Mouse (Mus musculus) midbrain, embryonic 12.5 days (tissue): ENCODE measurements around the gene 2900011O08Rik. TPM values are rescaled to one million over a fixed set of nuclear protein-coding genes. Genes with fewer than 3 reads are reported as not detected.

Experiments
- ATAC-seq: fragments of 200-750 bp; cut with Nextera tagmentation; 2 replicates; pipeline ENCODE4 v1.8.0; 2017; ENCODE audit warnings: low read depth, moderate TSS enrichment, moderate library complexity; ENCODE audit not compliant: low FRiP score
- H3K27ac ChIP-seq: fragments of 300-500 bp; sonication (generic); replicated peaks from 2 replicates; pipeline ENCODE4 v1.5.1; 2016; ENCODE audit warnings: mild to moderate bottlenecking
- H3K27me3 ChIP-seq: fragments of 300-500 bp; sonication (generic); 2 replicates; pipeline ENCODE4 v1.6.1; 2016; ENCODE audit warnings: mild to moderate bottlenecking
- H3K36me3 ChIP-seq: fragments of 300-500 bp; sonication (generic); 2 replicates; pipeline ENCODE4 v1.6.1; 2016
- H3K4me1 ChIP-seq: fragments of 300-500 bp; sonication (generic); 2 replicates; pipeline ENCODE4 v1.6.1; 2016
- H3K4me2 ChIP-seq: fragments of 300-500 bp; sonication (generic); replicated peaks from 2 replicates; pipeline ENCODE4 v1.6.1; 2016; ENCODE audit warnings: mild to moderate bottlenecking, moderate library complexity
- H3K4me3 ChIP-seq: fragments of 300-500 bp; sonication (generic); 2 replicates; pipeline ENCODE4 v1.5.1; 2016; ENCODE audit warnings: mild to moderate bottlenecking
- H3K9ac ChIP-seq: fragments of 300-500 bp; sonication (generic); replicated peaks from 2 replicates; pipeline ENCODE4 v1.6.1; 2016; ENCODE audit warnings: mild to moderate bottlenecking, moderate library complexity
- H3K9me3 ChIP-seq: fragments of 300-500 bp; sonication (generic); 2 replicates; pipeline ENCODE4 v1.6.1; 2016; ENCODE audit warnings: mild to moderate bottlenecking
- WGBS: fragments of 180-500 bp; shearing (Covaris S2); methylation state at CpG from one replicate; pipeline ENCODE4 v1.1.7; 2016; 5-methylcytosine and 5-hydroxymethylcytosine counted together
- polyA plus RNA-seq: library from polyadenylated mRNA; unstranded; fragments of >200 nt; fragmentation: Nextera tagmentation; extraction: Ambion mirVana; gene quantifications from 2 replicates; pipeline ENCODE4 v1.2.1, GENCODE M21; 2016

2900011O08Rik gene
- polyA plus RNA-seq, 1 experiment from 2014 or later: 40.8 TPM

GRCm38 (mm10) chr16:14088249-14088648, 101.8 kb downstream of the 2900011O08Rik start:
- 78% methylated on average over 3 of the region's 3 CpGs for WGBS
- Histone ChIP-seq H3K27me3 (no peaks in the 10 kb centered on the region), H3K4me1 (no peaks in the 10 kb centered on the region), H3K27ac (no peak overlapping the region), H3K36me3 (0 out of 2 replicates have a peak, but pooled peaks cover 4% of the 10 kb centered on the region), H3K4me3 (no peak overlapping the region), H3K9ac (no peak overlapping the region), H3K9me3 (no peaks in the 10 kb centered on the region), H3K4me2 (no peak overlapping the region)
- no peak for ATAC-seq

- WGBS: 93% methylated on average over 3 of the region's 3 CpGs
Measured at GRCm38 (mm10) chr16:14089296-14089695, 102.9 kb downstream of the 2900011O08Rik start.

GRCm38 (mm10) chr16:14091771-14092170, 105.4 kb downstream of the 2900011O08Rik start:
- Histone ChIP-seq H3K4me2 (no peak overlapping the region), H3K4me1 (no peaks in the 10 kb centered on the region), H3K27me3 (no peaks in the 10 kb centered on the region), H3K27ac (no peak overlapping the region), H3K9ac (no peak overlapping the region), H3K36me3 (peaks cover 13% of the 10 kb centered on the region; the same call in 1 of the 2 replicates), H3K4me3 (no peak overlapping the region), H3K9me3 (no peaks in the 10 kb centered on the region)
- ATAC-seq: no peak
- 71% methylated on average over 2 of the region's 2 CpGs for WGBS

More at GRCm38 (mm10) chr16:14089296-14089695, 102.9 kb downstream of the 2900011O08Rik start:
- Histone ChIP-seq H3K4me1 (no peaks in the 10 kb centered on the region), H3K4me3 (no peak overlapping the region), H3K36me3 (peaks cover 12% of the 10 kb centered on the region; the same call in 1 of the 2 replicates), H3K9me3 (no peaks in the 10 kb centered on the region), H3K27ac (no peak overlapping the region), H3K4me2 (no peak overlapping the region), H3K27me3 (no peaks in the 10 kb centered on the region), H3K9ac (no peak overlapping the region)
- no peak for ATAC-seq

GRCm38 (mm10) chr16:14105891-14106290, 119.5 kb downstream of the 2900011O08Rik start:
- WGBS: 91% methylated on average over 6 of the region's 6 CpGs
- Histone ChIP-seq H3K36me3 (peaks cover 24% of the 10 kb centered on the region), H3K27ac (no peak overlapping the region)

DNA sequence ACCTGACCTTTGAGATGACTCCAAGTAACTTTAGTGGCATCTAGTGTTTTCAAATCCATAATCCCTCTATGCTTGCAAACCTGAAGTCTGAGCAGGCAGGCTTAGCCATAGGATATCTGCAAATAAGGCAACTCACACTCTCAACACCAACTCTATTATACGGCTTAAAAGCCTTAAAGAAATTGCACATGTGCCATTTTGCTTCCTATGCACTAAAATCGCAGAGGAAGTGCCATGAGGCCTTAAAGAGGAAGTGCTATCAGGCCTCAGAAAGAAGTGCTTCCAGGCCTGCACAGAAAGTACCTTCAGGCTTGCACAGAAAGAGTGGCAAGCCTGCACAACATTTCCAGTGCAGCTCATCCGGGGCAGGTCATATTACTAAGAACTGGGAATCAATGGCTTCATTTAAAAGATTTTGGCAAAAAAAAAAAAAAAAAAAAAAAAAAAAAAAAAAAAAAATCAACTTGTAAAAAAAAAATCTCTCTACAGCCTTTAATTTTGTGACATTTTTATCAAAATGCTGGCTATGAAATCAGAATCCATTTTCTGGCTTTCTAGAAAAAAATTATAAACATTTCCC, 123.3 kb downstream of the 2900011O08Rik start:
- Histone ChIP-seq H3K27me3 (no peaks in the 10 kb centered on the region), H3K36me3 (peaks cover 58% of the 10 kb centered on the region), H3K9ac (no peak overlapping the region), H3K9me3 (no peaks in the 10 kb centered on the region), H3K27ac (no peak overlapping the region), H3K4me1 (no peaks in the 10 kb centered on the region), H3K4me2 (no peak overlapping the region), H3K4me3 (no peak overlapping the region)
- no peak for ATAC-seq
- WGBS: 88% methylated on average over 3 of the region's 3 CpGs

More at GRCm38 (mm10) chr16:14105891-14106290, 119.5 kb downstream of the 2900011O08Rik start:
- Histone ChIP-seq H3K9me3 (no peaks in the 10 kb centered on the region), H3K4me1 (no peaks in the 10 kb centered on the region), H3K27me3 (no peaks in the 10 kb centered on the region), H3K4me2 (no peak overlapping the region), H3K9ac (no peak overlapping the region), H3K4me3 (no peak overlapping the region)
- ATAC-seq: no peak

DNA sequence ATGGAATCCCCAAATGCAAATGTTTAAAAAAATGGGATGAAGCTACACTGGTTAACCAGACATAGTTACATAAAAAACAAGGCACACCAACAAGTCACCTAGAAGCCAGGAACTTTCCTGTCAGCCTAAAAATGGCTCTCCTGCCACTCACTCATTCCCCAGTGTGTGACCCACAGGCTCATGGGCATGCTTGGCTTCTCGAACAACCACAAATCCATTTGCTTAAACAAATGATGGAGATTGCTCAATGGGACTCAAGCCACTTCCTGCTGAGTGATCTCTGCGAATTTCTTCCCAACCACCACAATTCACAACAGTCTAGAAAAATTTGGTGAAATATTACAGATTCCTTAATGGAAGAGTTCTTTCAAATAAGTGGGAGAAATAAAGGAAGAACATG, 124.5 kb downstream of the 2900011O08Rik start:
- peaks cover 66% of the 10 kb centered on the region for H3K36me3 ChIP-seq
- ATAC-seq: no peak
- no peaks in the 10 kb centered on the region for H3K4me1 ChIP-seq
- H3K9me3 ChIP-seq: no peaks in the 10 kb centered on the region
- H3K27me3 ChIP-seq: no peaks in the 10 kb centered on the region
- H3K4me3 ChIP-seq: no peak overlapping the region
- WGBS: 87% methylated on average over 2 of the region's 2 CpGs
- no peak overlapping the region for H3K27ac ChIP-seq
- no peak overlapping the region for H3K4me2 ChIP-seq
- H3K9ac ChIP-seq: no peak overlapping the region

- no peak overlapping the region for H3K27ac ChIP-seq
- peaks cover 78% of the 10 kb centered on the region for H3K36me3 ChIP-seq
- no peak overlapping the region for H3K4me2 ChIP-seq
- ATAC-seq: no peak
- WGBS: 84% methylated on average over 2 of the region's 2 CpGs
- H3K27me3 ChIP-seq: no peaks in the 10 kb centered on the region
- H3K4me3 ChIP-seq: no peak overlapping the region
- no peaks in the 10 kb centered on the region for H3K4me1 ChIP-seq
- no peak overlapping the region for H3K9ac ChIP-seq
- no peaks in the 10 kb centered on the region for H3K9me3 ChIP-seq
Measured at GRCm38 (mm10) chr16:14112133-14112532, 125.7 kb downstream of the 2900011O08Rik start.

- no peak overlapping the region for H3K9ac ChIP-seq
- WGBS: 93% methylated on average over 3 of the region's 3 CpGs
- ATAC-seq: no peak
Measured at GRCm38 (mm10) chr16:14112742-14113141, 126.3 kb downstream of the 2900011O08Rik start.

DNA sequence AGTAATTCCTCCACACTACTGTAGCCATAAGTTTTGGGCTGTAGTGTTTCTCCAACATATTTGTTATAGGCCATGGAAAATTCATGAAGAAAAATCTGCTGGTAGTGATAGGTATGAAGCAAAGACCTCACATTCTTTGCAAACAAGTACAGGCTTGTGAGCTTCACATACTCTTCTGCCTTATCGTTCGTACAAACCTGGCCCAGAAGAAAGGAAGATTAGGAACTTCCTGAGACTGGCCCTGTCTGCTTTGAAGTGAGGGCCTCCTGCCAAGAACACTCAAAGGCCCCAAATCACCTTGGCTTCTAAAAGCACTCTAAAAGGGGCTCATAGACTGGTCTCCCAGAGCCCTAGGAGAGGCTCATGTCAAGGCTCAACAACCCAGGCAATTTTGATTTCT, 130.9 kb downstream of the 2900011O08Rik start:
- no peak overlapping the region for H3K4me3 ChIP-seq
- H3K9ac ChIP-seq: no peak overlapping the region
- ATAC-seq: no peak
- H3K4me1 ChIP-seq: no peaks in the 10 kb centered on the region
- 94% methylated on average over 2 of the region's 2 CpGs for WGBS
- no peak overlapping the region for H3K27ac ChIP-seq
- no peak overlapping the region for H3K4me2 ChIP-seq
- H3K36me3 ChIP-seq: peaks cover 74% of the 10 kb centered on the region
- H3K9me3 ChIP-seq: no peaks in the 10 kb centered on the region
- H3K27me3 ChIP-seq: no peaks in the 10 kb centered on the region

More at GRCm38 (mm10) chr16:14112742-14113141, 126.3 kb downstream of the 2900011O08Rik start:
- Histone ChIP-seq H3K4me1 (no peaks in the 10 kb centered on the region), H3K27ac (no peak overlapping the region), H3K4me2 (no peak overlapping the region), H3K9me3 (no peaks in the 10 kb centered on the region), H3K36me3 (peaks cover 83% of the 10 kb centered on the region), H3K27me3 (no peaks in the 10 kb centered on the region), H3K4me3 (no peak overlapping the region)

- Histone ChIP-seq H3K36me3 (peaks cover 82% of the 10 kb centered on the region), H3K4me1 (no peaks in the 10 kb centered on the region), H3K4me2 (no peak overlapping the region), H3K27me3 (no peaks in the 10 kb centered on the region), H3K4me3 (no peak overlapping the region), H3K9ac (no peak overlapping the region), H3K27ac (no peak overlapping the region), H3K9me3 (no peaks in the 10 kb centered on the region)
- 96% methylated on average over 5 of the region's 5 CpGs for WGBS
- no peak for ATAC-seq
Measured at GRCm38 (mm10) chr16:14120941-14121340, 134.5 kb downstream of the 2900011O08Rik start.

GRCm38 (mm10) chr16:14121563-14121962, 135.2 kb downstream of the 2900011O08Rik start:
- H3K4me2 ChIP-seq: no peak overlapping the region
- ATAC-seq: no peak
- WGBS: 96% methylated on average over 7 of the region's 7 CpGs

GRCm38 (mm10) chr16:14122586-14122985, 136.2 kb downstream of the 2900011O08Rik start:
- Histone ChIP-seq H3K9ac (no peak overlapping the region), H3K36me3 (peaks cover 67% of the 10 kb centered on the region), H3K9me3 (no peaks in the 10 kb centered on the region), H3K4me2 (no peak overlapping the region), H3K4me1 (no peaks in the 10 kb centered on the region), H3K27ac (no peak overlapping the region), H3K27me3 (no peaks in the 10 kb centered on the region), H3K4me3 (no peak overlapping the region)
- no peak for ATAC-seq

More at GRCm38 (mm10) chr16:14121563-14121962, 135.2 kb downstream of the 2900011O08Rik start:
- Histone ChIP-seq H3K36me3 (peaks cover 77% of the 10 kb centered on the region), H3K4me1 (no peaks in the 10 kb centered on the region), H3K4me3 (no peak overlapping the region), H3K9ac (no peak overlapping the region), H3K27me3 (no peaks in the 10 kb centered on the region), H3K27ac (no peak overlapping the region), H3K9me3 (no peaks in the 10 kb centered on the region)

GRCm38 (mm10) chr16:14123901-14124300, 137.5 kb downstream of the 2900011O08Rik start:
- 79% methylated on average over 2 of the region's 2 CpGs for WGBS
- no peaks in the 10 kb centered on the region for H3K27me3 ChIP-seq
- no peak overlapping the region for H3K9ac ChIP-seq
- ATAC-seq: no peak
- H3K27ac ChIP-seq: no peak overlapping the region
- H3K36me3 ChIP-seq: peaks cover 79% of the 10 kb centered on the region
- no peaks in the 10 kb centered on the region for H3K4me1 ChIP-seq
- H3K4me3 ChIP-seq: no peak overlapping the region
- H3K4me2 ChIP-seq: no peak overlapping the region
- H3K9me3 ChIP-seq: no peaks in the 10 kb centered on the region
